Mouse (Mus musculus): Measurements from ENCODE around the gene Mindy4b-ps.

Gene Mindy4b-ps

GRCm38 (mm10) chr3:58786470-58786869 is 35.6 kb downstream of the Mindy4b-ps start:
- in situ Hi-C loops (cut with MboI; ENCODE audit: low sequenced_read_pairs) = loop anchor here (10.0 kb wide), 1 partner anchor 132 kb away; no protein-coding TSS in a partner anchor

GRCm38 (mm10) chr3:58785863-58786262 is 36.2 kb downstream of the Mindy4b-ps start:
- in situ Hi-C loops (cut with MboI; ENCODE audit: low sequenced_read_pairs) = loop anchor here (10.0 kb wide), 1 partner anchor 131 kb away; no protein-coding TSS in a partner anchor

- in situ Hi-C loops (cut with MboI; ENCODE audit: low sequenced_read_pairs) = loop anchor here (10.0 kb wide), 1 partner anchor 130 kb away; no protein-coding TSS in a partner anchor
Measured at GRCm38 (mm10) chr3:58784219-58785092, 37.7 kb downstream of the Mindy4b-ps start.

- in situ Hi-C loops (cut with MboI; ENCODE audit: low sequenced_read_pairs) = loop anchor here (10.0 kb wide), 1 partner anchor 129 kb away; no protein-coding TSS in a partner anchor
Measured at GRCm38 (mm10) chr3:58783602-58784218, 38.4 kb downstream of the Mindy4b-ps start.

- in situ Hi-C loops (cut with MboI; ENCODE audit: low sequenced_read_pairs) = no loop called here
Measured at GRCm38 (mm10) chr3:58756429-58756828, 65.7 kb downstream of the Mindy4b-ps start.

GRCm38 (mm10) chr3:58755769-58756168 is 66.3 kb downstream of the Mindy4b-ps start:
- in situ Hi-C loops (cut with MboI; ENCODE audit: low sequenced_read_pairs) = no loop called here

- in situ Hi-C loops (cut with MboI; ENCODE audit: low sequenced_read_pairs) = no loop called here
Measured at GRCm38 (mm10) chr3:58754361-58754760, 67.8 kb downstream of the Mindy4b-ps start.

GRCm38 (mm10) chr3:58751818-58752620 is 70.1 kb downstream of the Mindy4b-ps start:
- in situ Hi-C loops (cut with MboI; ENCODE audit: low sequenced_read_pairs) = no loop called here

GRCm38 (mm10) chr3:58748724-58749123 is 73.4 kb downstream of the Mindy4b-ps start:
- in situ Hi-C loops (cut with MboI; ENCODE audit: low sequenced_read_pairs) = no loop called here

- in situ Hi-C loops (cut with MboI; ENCODE audit: low sequenced_read_pairs) = no loop called here
Measured at GRCm38 (mm10) chr3:58747924-58748323, 74.2 kb downstream of the Mindy4b-ps start.

- in situ Hi-C loops (cut with MboI; ENCODE audit: low sequenced_read_pairs) = no loop called here
Measured at GRCm38 (mm10) chr3:58739536-58739935, 82.6 kb downstream of the Mindy4b-ps start.
